Mouse (Mus musculus) forebrain, embryonic 15.5 days (tissue): ENCODE measurements at regions not wholly inside any gene's neighbourhood (a gene's known extent, or its start where the extent isn't known, plus 50 kb on each side); places are given as distances from the start of the nearest gene placed in this dataset.

Experiments used
- ATAC-seq: fragments of 200-750 bp; cut with Nextera tagmentation; replicated peaks from 2 replicates; pipeline ENCODE4 v1.8.0; 2017; ENCODE audit warnings: mild to moderate bottlenecking, moderate TSS enrichment, moderate library complexity
- H3K27ac ChIP-seq: fragments of 300-500 bp; sonication (generic); replicated peaks from 2 replicates; pipeline ENCODE4 v1.5.1; 2015; ENCODE audit warnings: mild to moderate bottlenecking, inconsistent platforms
- H3K27me3 ChIP-seq: fragments of 300-500 bp; sonication (generic); 2 replicates; pipeline ENCODE4 v1.6.1; 2015; ENCODE audit warnings: inconsistent platforms
- H3K36me3 ChIP-seq: fragments of 300-500 bp; sonication (generic); 2 replicates; pipeline ENCODE4 v1.6.1; 2015; ENCODE audit warnings: mild to moderate bottlenecking, inconsistent platforms
- H3K4me1 ChIP-seq: fragments of 300-500 bp; sonication (generic); 2 replicates; pipeline ENCODE4 v1.6.1; 2015; ENCODE audit warnings: inconsistent platforms
- H3K4me2 ChIP-seq: fragments of 300-500 bp; sonication (generic); replicated peaks from 2 replicates; pipeline ENCODE4 v1.6.1; 2015; ENCODE audit warnings: mild to moderate bottlenecking, inconsistent platforms
- H3K4me3 ChIP-seq: fragments of 300-500 bp; sonication (generic); 2 replicates; pipeline ENCODE4 v1.5.1; 2015; ENCODE audit warnings: mild to moderate bottlenecking, inconsistent platforms
- H3K9ac ChIP-seq: fragments of 300-500 bp; sonication (generic); replicated peaks from 2 replicates; pipeline ENCODE4 v1.6.1; 2015; ENCODE audit warnings: mild to moderate bottlenecking, inconsistent platforms
- H3K9me3 ChIP-seq: fragments of 300-500 bp; sonication (generic); 2 replicates; pipeline ENCODE4 v1.6.1; 2016; ENCODE audit warnings: inconsistent platforms
- WGBS: fragments of 180-500 bp; shearing (Covaris S2); methylation state at CpG from one replicate; pipeline ENCODE4 v1.1.7; 2015; ENCODE audit warnings: mixed read lengths; 5-methylcytosine and 5-hydroxymethylcytosine counted together

GRCm38 (mm10) chr4:93986189-93986588, 570.2 kb upstream of the Gm10306 start:
- Histone ChIP-seq H3K9me3 (no peaks in the 10 kb centered on the region), H3K4me1 (no peaks in the 10 kb centered on the region), H3K36me3 (no peaks in the 10 kb centered on the region), H3K9ac (no peak overlapping the region), H3K27ac (no peak overlapping the region), H3K4me3 (no peak overlapping the region), H3K4me2 (no peak overlapping the region), H3K27me3 (no peaks in the 10 kb centered on the region)
- 97% methylated on average over 3 of the region's 3 CpGs for WGBS
- no peak for ATAC-seq

- Histone ChIP-seq H3K27ac (no peak overlapping the region), H3K4me3 (no peak overlapping the region), H3K36me3 (no peaks in the 10 kb centered on the region), H3K4me2 (no peak overlapping the region), H3K9ac (no peak overlapping the region), H3K9me3 (no peaks in the 10 kb centered on the region), H3K4me1 (no peaks in the 10 kb centered on the region), H3K27me3 (no peaks in the 10 kb centered on the region)
- 86% methylated on average over 7 of the region's 7 CpGs for WGBS
- no peak for ATAC-seq
Measured at GRCm38 (mm10) chr4:93990273-93990869, 566.0 kb upstream of the Gm10306 start.

- Histone ChIP-seq H3K4me3 (no peak overlapping the region), H3K4me1 (no peaks in the 10 kb centered on the region), H3K9me3 (no peaks in the 10 kb centered on the region), H3K27me3 (no peaks in the 10 kb centered on the region), H3K9ac (no peak overlapping the region), H3K27ac (no peak overlapping the region), H3K36me3 (no peaks in the 10 kb centered on the region), H3K4me2 (no peak overlapping the region)
- ATAC-seq = no peak
- WGBS = 92% methylated on average over 1 of the region's 1 CpGs
Measured at GRCm38 (mm10) chr4:94005818-94006217, 550.5 kb upstream of the Gm10306 start.

- Histone ChIP-seq H3K4me2 (no peak overlapping the region), H3K4me1 (no peaks in the 10 kb centered on the region), H3K27me3 (no peaks in the 10 kb centered on the region), H3K27ac (no peak overlapping the region), H3K9ac (no peak overlapping the region), H3K36me3 (no peaks in the 10 kb centered on the region), H3K9me3 (no peaks in the 10 kb centered on the region), H3K4me3 (no peak overlapping the region)
- peak; percentile 97 for ATAC-seq
- 37% methylated on average over 8 of the region's 8 CpGs for WGBS
Measured at GRCm38 (mm10) chr4:94007088-94007768, 549.1 kb upstream of the Gm10306 start.

- H3K4me3 ChIP-seq = no peak overlapping the region
- no peaks in the 10 kb centered on the region for H3K4me1 ChIP-seq
- WGBS = 86% methylated on average over 2 of the region's 2 CpGs
- no peak overlapping the region for H3K27ac ChIP-seq
- H3K36me3 ChIP-seq = no peaks in the 10 kb centered on the region
- H3K9me3 ChIP-seq = no peaks in the 10 kb centered on the region
- H3K4me2 ChIP-seq = no peak overlapping the region
- no peaks in the 10 kb centered on the region for H3K27me3 ChIP-seq
- ATAC-seq = no peak
- H3K9ac ChIP-seq = no peak overlapping the region
Measured at GRCm38 (mm10) chr4:94015713-94016112, 540.6 kb upstream of the Gm10306 start.

GRCm38 (mm10) chr4:94017702-94018101, 538.6 kb upstream of the Gm10306 start:
- Histone ChIP-seq H3K9me3 (no peaks in the 10 kb centered on the region), H3K4me1 (no peaks in the 10 kb centered on the region), H3K27me3 (no peaks in the 10 kb centered on the region), H3K4me3 (no peak overlapping the region), H3K4me2 (no peak overlapping the region), H3K27ac (no peak overlapping the region), H3K9ac (no peak overlapping the region), H3K36me3 (no peaks in the 10 kb centered on the region)
- no peak for ATAC-seq
- 83% methylated on average over 3 of the region's 3 CpGs for WGBS

GRCm38 (mm10) chr4:94049629-94050310, 506.6 kb upstream of the Gm10306 start:
- WGBS = 76% methylated on average over 5 of the region's 5 CpGs
- H3K4me1 ChIP-seq = no peaks in the 10 kb centered on the region
- H3K4me3 ChIP-seq = no peak overlapping the region
- no peak overlapping the region for H3K9ac ChIP-seq
- no peaks in the 10 kb centered on the region for H3K27me3 ChIP-seq
- no peak overlapping the region for H3K27ac ChIP-seq
- no peak overlapping the region for H3K4me2 ChIP-seq
- H3K36me3 ChIP-seq = no peaks in the 10 kb centered on the region
- H3K9me3 ChIP-seq = no peaks in the 10 kb centered on the region
- no peak for ATAC-seq

GRCm38 (mm10) chr4:94052249-94053162, 503.8 kb upstream of the Gm10306 start:
- Histone ChIP-seq H3K4me2 (no peak overlapping the region), H3K27me3 (no peaks in the 10 kb centered on the region), H3K27ac (no peak overlapping the region), H3K4me3 (no peak overlapping the region), H3K9ac (no peak overlapping the region), H3K9me3 (no peaks in the 10 kb centered on the region), H3K36me3 (no peaks in the 10 kb centered on the region), H3K4me1 (no peaks in the 10 kb centered on the region)
- ATAC-seq = 0 out of 2 replicates have a peak, but pooled peaks have one; percentile 19
- WGBS = 72% methylated on average over 11 of the region's 11 CpGs

GRCm38 (mm10) chr4:94073178-94073870, 483.0 kb upstream of the Gm10306 start:
- Histone ChIP-seq H3K27me3 (no peaks in the 10 kb centered on the region), H3K36me3 (no peaks in the 10 kb centered on the region), H3K4me3 (no peak overlapping the region), H3K4me1 (0 out of 2 replicates have a peak, but pooled peaks cover 5% of the 10 kb centered on the region), H3K9me3 (no peaks in the 10 kb centered on the region), H3K27ac (no peak overlapping the region), H3K9ac (no peak overlapping the region), H3K4me2 (peak overlapping the region; percentile 13; the same call in 1 of the 2 replicates)
- ATAC-seq = peak; percentile 85
- 11% methylated on average over 9 of the region's 9 CpGs for WGBS

- Histone ChIP-seq H3K4me3 (no peak overlapping the region), H3K27me3 (no peaks in the 10 kb centered on the region), H3K27ac (no peak overlapping the region), H3K36me3 (no peaks in the 10 kb centered on the region), H3K4me2 (no peak overlapping the region), H3K4me1 (no peaks in the 10 kb centered on the region), H3K9ac (no peak overlapping the region), H3K9me3 (no peaks in the 10 kb centered on the region)
- WGBS = 20% methylated on average over 3 of the region's 3 CpGs
- ATAC-seq = no peak; the same call in 1 of the 2 replicates
Measured at GRCm38 (mm10) chr4:94082839-94083238, 473.5 kb upstream of the Gm10306 start.

- Histone ChIP-seq H3K4me2 (no peak overlapping the region), H3K4me3 (no peak overlapping the region), H3K9ac (no peak overlapping the region), H3K9me3 (no peaks in the 10 kb centered on the region), H3K27me3 (no peaks in the 10 kb centered on the region), H3K36me3 (no peaks in the 10 kb centered on the region), H3K4me1 (no peaks in the 10 kb centered on the region), H3K27ac (no peak overlapping the region)
- WGBS = 80% methylated on average over 5 of the region's 5 CpGs
- no peak for ATAC-seq
Measured at GRCm38 (mm10) chr4:94094379-94094778, 462.0 kb upstream of the Gm10306 start.
